Mouse (Mus musculus): Measurements from ENCODE around the gene Ap4e1. TPM values are rescaled to one million over a fixed set of nuclear protein-coding genes. Genes with fewer than 3 reads are reported as not detected.

Ap4e1 gene
- polyA plus RNA-seq, 1 experiment = 0.76 TPM

GRCm38 (mm10) chr2:126996737-126997136, 11.8 kb upstream of the Ap4e1 start:
- Histone ChIP-seq H3K27ac (ENCODE audit: insufficient read depth, low read depth, low read length) (no peak overlapping the region), H3K27me3 (ENCODE audit: control insufficient read depth, insufficient read depth, low read length) (no peaks in the 10 kb centered on the region), H3K4me1 (ENCODE audit: control insufficient read depth, insufficient read depth, insufficient read length, low read length) (peaks cover 2% of the 10 kb centered on the region; the same call in 1 of the 2 replicates), H3K4me3 (ENCODE audit: low read depth, low read length) (no peak overlapping the region), H3K36me3 (ENCODE audit: control insufficient read depth, insufficient read depth, low read length) (no peaks in the 10 kb centered on the region)
- 5% methylated on average over 5 of the region's 5 CpGs for WGBS
- no peak for TF ChIP-seq POLR2A (IDR thresholded peaks at IDR 0.05; ENCODE audit: low read depth, low read length)
- TF ChIP-seq CTCF (IDR thresholded peaks at IDR 0.05; ENCODE audit: extremely low read depth, insufficient read length, insufficient replicate concordance, low read depth, low read length) = no peak

GRCm38 (mm10) chr2:126998219-126998618, 10.3 kb upstream of the Ap4e1 start:
- 77% methylated on average over 7 of the region's 7 CpGs for WGBS
- Histone ChIP-seq H3K36me3 (ENCODE audit: control insufficient read depth, insufficient read depth, low read length) (no peaks in the 10 kb centered on the region), H3K4me1 (ENCODE audit: control insufficient read depth, insufficient read depth, insufficient read length, low read length) (peaks cover 2% of the 10 kb centered on the region; the same call in 1 of the 2 replicates), H3K27me3 (ENCODE audit: control insufficient read depth, insufficient read depth, low read length) (no peaks in the 10 kb centered on the region), H3K4me3 (ENCODE audit: low read depth, low read length) (no peak overlapping the region), H3K27ac (ENCODE audit: insufficient read depth, low read depth, low read length) (no peak overlapping the region)
- TF ChIP-seq CTCF (IDR thresholded peaks at IDR 0.05; ENCODE audit: extremely low read depth, insufficient read length, insufficient replicate concordance, low read depth, low read length) (no peak), POLR2A (IDR thresholded peaks at IDR 0.05; ENCODE audit: low read depth, low read length) (no peak)

DNA sequence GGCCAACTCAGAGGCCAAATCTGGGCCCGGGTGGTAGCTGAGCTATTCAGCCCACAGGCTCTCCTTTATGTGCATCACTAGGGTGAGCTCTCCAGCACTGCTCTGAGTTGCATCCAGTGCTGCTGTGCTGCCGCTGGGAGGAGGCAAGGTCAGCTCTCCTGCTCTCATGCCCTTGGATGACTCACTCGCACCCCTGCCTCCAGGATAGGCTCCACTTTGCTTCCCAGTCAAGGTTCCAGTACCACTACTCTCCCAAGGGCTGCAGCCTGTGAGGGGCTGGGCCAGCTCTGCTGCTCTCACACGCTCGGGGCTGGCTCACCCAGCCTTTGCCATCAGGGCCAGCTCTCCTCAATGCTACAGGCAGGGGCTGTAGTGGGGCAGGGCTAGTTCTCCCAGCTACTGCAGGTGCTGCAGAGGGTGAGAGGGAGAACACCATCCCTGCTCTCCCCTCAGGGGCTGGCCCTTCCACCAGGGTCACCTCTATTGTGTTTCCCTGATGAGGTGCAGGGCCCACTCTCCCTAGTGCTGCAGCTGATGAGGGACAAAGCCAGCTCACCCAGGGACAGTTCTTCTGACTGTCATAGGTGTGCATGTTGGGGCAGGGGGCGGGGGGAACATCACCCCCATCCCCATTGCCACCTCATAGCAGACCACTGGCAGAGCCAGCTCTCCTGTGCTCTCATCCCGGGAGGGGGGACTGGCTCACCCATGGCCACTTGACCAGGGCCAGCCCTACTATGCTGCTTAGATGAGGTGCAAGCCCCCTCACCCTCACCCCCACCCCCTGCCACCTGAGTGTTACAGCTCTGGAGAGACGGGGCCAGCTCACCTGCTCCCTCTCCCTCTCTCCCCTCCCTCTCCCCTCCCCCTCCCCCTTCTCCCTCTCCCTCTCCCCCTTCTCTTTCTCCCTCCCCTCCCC, 7.9 kb upstream of the Ap4e1 start:
- Histone ChIP-seq H3K4me1 (ENCODE audit: control insufficient read depth, insufficient read depth, insufficient read length, low read length) (no peaks in the 10 kb centered on the region), H3K4me3 (ENCODE audit: low read depth, low read length) (no peak overlapping the region), H3K27ac (ENCODE audit: insufficient read depth, low read depth, low read length) (no peak overlapping the region), H3K36me3 (ENCODE audit: control insufficient read depth, insufficient read depth, low read length) (no peaks in the 10 kb centered on the region), H3K27me3 (ENCODE audit: control insufficient read depth, insufficient read depth, low read length) (no peaks in the 10 kb centered on the region)
- 77% methylated on average over 8 of the region's 8 CpGs for WGBS
- TF ChIP-seq CTCF (IDR thresholded peaks at IDR 0.05; ENCODE audit: extremely low read depth, insufficient read length, insufficient replicate concordance, low read depth, low read length) (no peak), POLR2A (IDR thresholded peaks at IDR 0.05; ENCODE audit: low read depth, low read length) (no peak)

DNA sequence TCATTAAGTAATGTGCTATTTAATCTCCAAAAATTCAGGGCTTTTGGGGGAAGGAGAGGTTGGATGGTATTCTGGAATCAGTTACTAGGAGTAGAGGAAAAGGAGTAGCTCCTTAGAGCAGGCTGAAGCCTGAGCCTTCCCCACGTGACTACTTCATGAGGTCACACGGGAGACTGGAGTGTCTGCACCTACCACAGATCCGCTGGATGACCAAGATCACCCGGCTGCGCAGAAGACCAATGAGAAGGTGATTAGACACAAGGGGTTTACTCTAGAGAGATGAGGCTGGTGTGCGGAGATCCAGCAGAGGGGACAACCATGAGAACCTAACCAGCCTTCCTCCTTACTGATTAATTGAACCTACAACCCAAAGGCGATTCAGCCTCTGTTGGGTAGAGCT, 4.5 kb upstream of the Ap4e1 start:
- H3K27ac ChIP-seq (ENCODE audit: insufficient read depth, low read depth, low read length) = no peak overlapping the region
- TF ChIP-seq CTCF (IDR thresholded peaks at IDR 0.05; ENCODE audit: extremely low read depth, insufficient read length, insufficient replicate concordance, low read depth, low read length) = no peak
- TF ChIP-seq POLR2A (IDR thresholded peaks at IDR 0.05; ENCODE audit: low read depth, low read length) = no peak
- H3K4me1 ChIP-seq (ENCODE audit: control insufficient read depth, insufficient read depth, insufficient read length, low read length) = no peaks in the 10 kb centered on the region
- 85% methylated on average over 7 of the region's 7 CpGs for WGBS
- H3K36me3 ChIP-seq (ENCODE audit: control insufficient read depth, insufficient read depth, low read length) = no peaks in the 10 kb centered on the region
- no peaks in the 10 kb centered on the region for H3K27me3 ChIP-seq (ENCODE audit: control insufficient read depth, insufficient read depth, low read length)
- no peak overlapping the region for H3K4me3 ChIP-seq (ENCODE audit: low read depth, low read length)

- TF ChIP-seq POLR2A (IDR thresholded peaks at IDR 0.05; ENCODE audit: low read depth, low read length) (no peak), CTCF (IDR thresholded peaks at IDR 0.05; ENCODE audit: extremely low read depth, insufficient read length, insufficient replicate concordance, low read depth, low read length) (peak; percentile 69; the same call in 1 of the 2 replicates)
- H3K27ac ChIP-seq (ENCODE audit: insufficient read depth, low read depth, low read length) = no peak overlapping the region
- no peaks in the 10 kb centered on the region for H3K27me3 ChIP-seq (ENCODE audit: control insufficient read depth, insufficient read depth, low read length)
- H3K36me3 ChIP-seq (ENCODE audit: control insufficient read depth, insufficient read depth, low read length) = no peaks in the 10 kb centered on the region; the same call in 1 of the 2 replicates
- no peaks in the 10 kb centered on the region for H3K4me1 ChIP-seq (ENCODE audit: control insufficient read depth, insufficient read depth, insufficient read length, low read length)
- peak overlapping the region; percentile 30; the same call in 1 of the 2 replicates for H3K4me3 ChIP-seq (ENCODE audit: low read depth, low read length)
- 32% methylated on average over 12 of the region's 12 CpGs for WGBS
Measured at GRCm38 (mm10) chr2:127006634-127007370, 1.7 kb upstream of the Ap4e1 start.

- WGBS = 77% methylated on average over 5 of the region's 5 CpGs
- Histone ChIP-seq H3K27me3 (ENCODE audit: control insufficient read depth, insufficient read depth, low read length) (no peaks in the 10 kb centered on the region), H3K4me1 (ENCODE audit: control insufficient read depth, insufficient read depth, insufficient read length, low read length) (no peaks in the 10 kb centered on the region), H3K27ac (ENCODE audit: insufficient read depth, low read depth, low read length) (no peak overlapping the region), H3K36me3 (ENCODE audit: control insufficient read depth, insufficient read depth, low read length) (peaks cover 2% of the 10 kb centered on the region), H3K4me3 (ENCODE audit: low read depth, low read length) (no peak overlapping the region)
- TF ChIP-seq CTCF (IDR thresholded peaks at IDR 0.05; ENCODE audit: extremely low read depth, insufficient read length, insufficient replicate concordance, low read depth, low read length) (no peak), POLR2A (IDR thresholded peaks at IDR 0.05; ENCODE audit: low read depth, low read length) (no peak)
Measured at GRCm38 (mm10) chr2:127007509-127007908, 1.0 kb upstream of the Ap4e1 start.

Measured in small intestine, adult 2 months (tissue).